Mouse (Mus musculus) right cerebral cortex, postnatal 14 days (tissue): ENCODE measurements around the gene Dync1li1.
A peak's percentile ranks its signal among the peaks of the same experiment; 100 is the strongest.

Source experiments
- DNase-seq: peaks from one replicate; pipeline ENCODE4 v3.0.0; 2022

Dync1li1 gene

DNA sequence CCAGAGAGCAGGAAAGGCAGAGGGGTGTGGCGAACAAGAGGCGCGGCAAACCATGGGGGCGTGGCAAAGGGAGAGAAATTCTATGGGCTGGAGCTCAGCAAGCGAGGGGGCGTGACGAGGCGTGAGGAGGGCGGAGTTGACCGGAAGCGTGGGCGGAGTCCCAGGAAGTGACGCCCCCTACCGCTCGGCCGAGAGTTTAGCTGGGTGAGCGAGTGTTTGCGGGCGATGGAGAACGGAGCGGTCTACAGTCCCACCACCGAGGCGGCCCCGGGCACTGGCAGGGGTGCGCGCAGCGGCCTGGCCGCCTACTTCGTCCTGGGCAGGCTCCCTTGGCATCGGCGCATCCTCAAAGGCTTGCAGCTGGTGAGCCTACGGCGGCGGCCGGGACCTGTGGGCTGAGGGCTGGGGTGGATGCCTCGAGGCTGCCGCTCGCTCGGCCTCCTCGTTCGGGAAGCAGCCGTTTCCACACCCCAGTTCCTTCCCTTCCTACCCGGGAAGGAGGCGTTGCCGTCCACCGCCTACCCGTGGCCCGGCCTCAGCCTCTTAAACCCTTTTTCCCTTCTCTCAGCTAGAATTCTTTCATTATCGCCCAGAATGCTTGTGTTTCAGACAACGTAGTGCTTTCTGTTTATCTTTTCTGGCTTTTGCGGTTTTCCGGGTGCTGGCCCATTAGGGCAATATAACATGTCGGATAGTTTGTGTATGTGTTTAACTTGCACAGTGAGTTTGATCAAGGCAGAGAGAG is 42.6 kb downstream of the Dync1li1 start, which contains the start of gene Cmtm6:
Cmtm6 (plus strand) TSS at position 106 of the 745 bp plus-strand sequence.
- peak; percentile 96 for DNase-seq

GRCm38 (mm10) chr9:114731871-114732682 is 43.5 kb downstream of the Dync1li1 start:
- no peak for DNase-seq

DNA sequence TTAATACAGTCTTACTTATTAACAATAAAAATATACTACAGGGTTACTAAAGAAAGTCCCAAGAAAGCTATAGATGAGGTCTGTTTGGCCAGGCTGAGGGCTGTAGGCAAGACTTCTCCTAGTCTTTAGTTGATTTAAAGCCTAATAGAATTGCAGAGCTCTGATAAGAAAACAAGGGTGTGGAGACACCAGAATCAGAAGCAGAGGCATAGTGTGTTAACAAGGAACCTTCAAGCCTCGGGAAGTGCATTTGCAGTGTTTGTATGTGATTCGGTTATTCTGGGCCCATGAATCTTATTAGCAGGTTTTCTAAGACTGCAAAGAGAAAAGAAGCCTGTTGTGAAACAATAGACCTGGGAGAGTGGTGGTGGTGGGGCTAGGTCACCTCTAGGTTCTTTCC is 44.6 kb downstream of the Dync1li1 start:
- DNase-seq, result no peak

- no peak for DNase-seq
Observed at GRCm38 (mm10) chr9:114736442-114736841, 47.9 kb downstream of the Dync1li1 start.

GRCm38 (mm10) chr9:114740336-114740735 is 51.7 kb downstream of the Dync1li1 start:
- DNase-seq, result no peak

GRCm38 (mm10) chr9:114742731-114743130 is 54.1 kb downstream of the Dync1li1 start:
- DNase-seq, result no peak

- no peak for DNase-seq
Observed at GRCm38 (mm10) chr9:114745163-114745562, 56.6 kb downstream of the Dync1li1 start.

DNA sequence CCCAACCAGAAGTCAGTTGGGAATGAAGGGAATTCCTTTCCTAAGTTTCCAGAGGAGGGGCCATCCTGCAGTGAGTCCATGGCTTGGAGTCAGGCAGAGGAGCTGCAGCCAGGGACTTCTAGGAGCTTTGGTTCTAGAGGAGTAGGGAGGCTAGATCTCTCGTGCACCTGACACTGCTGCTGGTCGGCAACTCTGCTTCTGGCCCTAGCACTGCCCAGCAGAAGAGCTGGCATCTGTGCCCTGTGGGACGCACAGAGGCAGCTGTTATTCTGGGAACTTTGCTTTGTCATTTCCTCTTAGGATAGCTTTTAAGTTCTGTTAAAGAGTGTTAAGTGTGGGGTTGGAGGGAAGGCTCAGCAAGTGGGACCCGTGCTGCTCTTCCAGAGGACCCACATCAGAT is 57.1 kb downstream of the Dync1li1 start:
- no peak for DNase-seq

- DNase-seq, result no peak
Observed at GRCm38 (mm10) chr9:114747012-114747411, 58.4 kb downstream of the Dync1li1 start.

DNA sequence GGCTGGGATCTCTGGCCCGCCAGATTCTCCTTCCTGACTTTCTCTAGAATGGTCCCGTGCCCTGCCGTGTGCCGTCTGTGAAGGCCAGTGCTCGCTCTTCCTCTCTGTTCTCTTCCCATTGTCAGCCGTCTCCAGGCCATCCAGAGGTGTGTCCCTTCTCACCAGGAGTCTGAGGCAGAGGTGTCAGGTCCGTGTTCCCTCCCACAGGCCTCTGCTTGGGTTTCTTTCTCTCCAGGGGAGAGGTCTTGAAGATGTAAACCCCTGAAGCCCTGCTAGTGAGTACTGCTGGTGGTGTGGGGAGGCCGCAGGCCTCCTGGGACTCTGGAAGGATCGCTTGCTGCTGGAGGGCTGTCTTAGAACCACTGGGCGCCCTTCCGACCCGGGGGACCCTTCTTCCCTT is 58.9 kb downstream of the Dync1li1 start:
- no peak for DNase-seq

DNA sequence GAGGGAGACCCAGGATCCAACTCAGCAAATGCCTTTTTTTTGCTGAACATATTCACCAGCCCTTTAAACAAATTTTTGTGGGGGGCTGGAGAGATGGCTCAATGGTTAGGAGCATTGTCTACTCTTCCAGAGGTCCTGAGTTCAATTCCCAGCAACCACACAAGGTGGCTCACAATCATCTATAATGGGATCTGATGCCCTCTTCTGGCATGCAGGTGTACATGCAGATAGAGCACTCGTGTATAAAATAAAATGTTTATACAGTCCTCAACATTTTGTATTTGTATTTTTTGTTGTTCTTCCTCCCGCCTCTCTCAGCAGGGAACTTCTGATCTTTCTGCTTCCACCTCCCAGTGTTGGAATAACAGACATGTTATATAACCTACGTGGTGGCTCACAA is 63.0 kb downstream of the Dync1li1 start:
- DNase-seq, result no peak

GRCm38 (mm10) chr9:114752311-114752710 is 63.7 kb downstream of the Dync1li1 start:
- no peak for DNase-seq

- DNase-seq, result peak; percentile 89
Observed at GRCm38 (mm10) chr9:114752863-114753484, 64.4 kb downstream of the Dync1li1 start.

DNA sequence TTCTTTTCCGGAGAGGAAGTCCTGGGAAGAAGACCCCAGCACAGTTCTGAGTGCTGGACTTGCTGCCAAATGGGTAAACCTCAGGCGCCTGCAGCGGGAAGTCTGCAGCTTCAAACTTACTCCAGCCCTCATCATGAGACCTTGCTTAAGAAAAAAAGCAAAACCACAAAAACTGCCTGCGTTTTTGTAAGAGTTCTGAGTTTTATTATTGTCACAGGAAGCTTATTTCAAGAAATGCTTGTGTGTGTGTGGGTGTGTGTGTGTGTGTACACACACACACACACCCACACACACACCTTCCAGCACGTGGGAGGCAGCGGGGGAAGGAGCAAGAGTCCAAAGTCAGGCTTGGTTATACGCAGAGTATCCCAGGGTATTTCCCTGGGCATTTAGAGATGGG is 69.7 kb downstream of the Dync1li1 start:
- no peak for DNase-seq

- no peak for DNase-seq
Observed at GRCm38 (mm10) chr9:114758801-114759200, 70.2 kb downstream of the Dync1li1 start.

DNA sequence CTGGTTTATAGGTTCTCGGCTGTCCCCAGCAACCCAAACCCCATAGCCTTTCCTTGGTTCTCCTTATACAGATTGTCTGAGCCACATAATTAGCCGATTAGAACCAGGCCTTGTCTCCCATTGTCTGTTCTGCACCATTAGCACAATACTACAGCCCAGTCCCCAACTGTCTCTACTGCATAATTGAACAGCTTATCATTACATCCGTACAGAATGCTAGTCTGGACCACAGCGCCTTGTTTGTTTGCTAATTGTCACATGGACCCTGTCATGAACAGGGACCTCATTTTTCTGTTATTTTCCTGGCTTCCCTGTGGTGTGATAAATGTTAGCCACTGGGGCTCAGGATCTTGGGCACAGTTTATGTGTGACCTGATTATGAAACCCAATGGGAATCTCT is 71.3 kb downstream of the Dync1li1 start:
- no peak for DNase-seq

DNA sequence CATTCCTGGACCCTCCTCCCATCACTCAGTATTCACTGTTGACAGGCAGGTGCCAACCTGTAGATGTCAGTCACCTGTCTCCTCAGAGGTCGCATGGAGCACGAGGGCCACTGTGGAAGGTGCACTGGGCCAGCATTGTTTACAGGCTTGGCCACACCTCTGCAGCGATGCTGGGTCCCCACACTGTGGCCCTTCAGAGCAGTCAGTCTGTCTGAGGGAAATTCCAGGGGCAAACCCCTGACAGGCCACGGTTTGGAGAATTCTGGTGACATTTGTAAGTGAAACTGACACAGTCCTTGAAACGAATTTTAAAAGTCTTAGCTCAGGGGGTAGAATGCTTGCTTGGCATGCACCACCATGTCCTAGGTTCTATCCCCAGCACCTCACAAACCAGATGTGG is 71.8 kb downstream of the Dync1li1 start:
- DNase-seq, result no peak

DNA sequence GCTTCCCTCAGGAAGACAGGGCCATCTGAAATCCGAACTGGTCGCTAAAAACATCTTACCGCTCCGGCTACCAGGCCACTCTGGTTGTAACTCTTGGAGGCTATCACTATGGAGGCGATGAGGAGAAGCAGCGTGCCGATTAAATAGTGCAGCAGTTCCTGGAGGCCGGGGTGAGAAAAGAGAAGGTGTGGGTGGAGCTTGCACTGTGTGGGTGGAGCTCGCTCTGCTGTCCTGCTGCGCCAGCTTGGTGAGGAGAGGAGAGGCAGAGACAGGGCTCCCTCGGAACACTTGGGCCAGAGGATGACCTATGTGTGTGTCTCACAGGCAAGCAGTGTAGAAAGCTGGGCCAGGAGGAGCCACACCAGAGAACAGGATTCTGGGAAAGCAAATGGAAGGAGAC is 73.3 kb downstream of the Dync1li1 start:
- no peak for DNase-seq

DNA sequence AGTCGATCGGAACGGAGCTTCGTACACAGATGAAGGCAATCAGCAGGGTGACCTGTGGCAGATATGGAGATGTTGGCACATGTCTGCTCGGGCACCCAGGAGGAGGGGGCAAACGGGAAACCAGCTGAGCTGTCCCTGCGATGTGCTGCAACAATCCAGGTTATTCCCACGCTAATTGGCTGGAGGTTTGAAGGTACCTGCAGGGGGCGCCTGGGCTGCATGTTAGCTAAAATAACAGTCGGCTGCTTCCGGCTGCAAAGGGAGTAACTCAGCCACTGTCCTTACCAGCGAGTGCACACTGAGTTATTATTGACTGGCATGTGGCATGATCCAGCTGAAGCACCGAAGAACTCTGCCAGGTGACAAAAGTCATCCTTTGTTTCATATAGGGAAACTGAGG is 74.8 kb downstream of the Dync1li1 start:
- peak; percentile 46 for DNase-seq

- DNase-seq, result peak; percentile 67
Observed at GRCm38 (mm10) chr9:114767030-114767429, 78.4 kb downstream of the Dync1li1 start.

DNA sequence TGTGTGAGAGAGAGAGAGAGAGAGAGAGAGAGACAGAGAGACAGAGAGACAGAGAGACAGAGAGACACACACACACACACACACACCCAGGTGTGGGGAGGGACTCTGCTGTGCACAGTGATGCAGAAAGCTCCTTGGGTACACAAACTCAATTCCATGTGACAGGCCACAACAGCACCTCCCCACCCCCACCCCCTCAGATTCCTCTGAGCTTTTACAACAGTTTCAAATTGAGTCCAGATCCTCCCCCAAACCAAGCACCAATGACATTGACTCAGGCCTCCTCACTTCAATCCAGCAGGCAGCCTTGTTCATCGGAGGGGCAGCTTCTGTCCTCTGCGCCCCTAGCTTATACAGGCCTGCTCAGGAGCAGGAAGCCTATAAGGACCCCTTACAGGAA is 78.9 kb downstream of the Dync1li1 start:
- DNase-seq, result no peak

- DNase-seq, result no peak
Observed at GRCm38 (mm10) chr9:114768066-114768465, 79.5 kb downstream of the Dync1li1 start.

- no peak for DNase-seq
Observed at GRCm38 (mm10) chr9:114770224-114770623, 81.6 kb downstream of the Dync1li1 start.

GRCm38 (mm10) chr9:114771565-114771964 is 83.0 kb downstream of the Dync1li1 start:
- DNase-seq, result no peak
